15 mouse cellular contexts compared by ENCODE assay signal in the genomic region with DNA sequence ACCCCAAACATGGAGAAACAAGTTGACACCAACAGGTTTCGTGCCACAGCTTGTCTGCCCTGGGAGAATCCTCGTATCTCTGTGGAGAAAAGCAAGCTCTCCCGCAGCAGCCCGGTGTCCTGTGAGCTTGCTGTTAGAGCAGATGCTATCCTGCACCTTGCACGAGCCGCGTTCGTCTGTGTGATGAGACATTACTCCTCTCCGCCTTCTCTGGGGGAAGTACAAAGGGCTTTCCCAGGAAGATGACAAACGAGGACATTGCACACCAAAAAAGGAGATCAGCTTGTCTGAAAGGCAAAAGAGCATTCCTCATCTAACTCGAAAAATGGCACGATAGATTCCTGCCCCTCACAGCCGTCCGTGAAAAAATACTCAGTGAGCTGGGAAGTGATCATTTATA. TPM values are rescaled to one million over a fixed set of nuclear protein-coding genes. Genes with fewer than 3 reads are reported as not detected.
DNase-seq lines count a peak whose midpoint lies in the region.
"Had no signal": no experiment of that assay in that cellular context is flagged by ENCODE, and none has a peak within 500 bp of the region (broad histone marks: within the 10 kb centered on the region; RNA-seq: fewer than 3 reads in every experiment).

No protein-coding gene starts in this region.

- intact Hi-C loops in left cerebral cortex, postnatal 36 days (cut with DNase I): loop anchor here (5.0 kb wide), 1 partner anchor 36 kb away; no protein-coding TSS in a partner anchor

- peak; percentile 38 for DNase-seq in adrenal gland, postnatal 14 days
- DNase-seq in adrenal gland, adult 18-20 months (ENCODE audit: low spot score in 2 of 2): no peak
- DNase-seq in layer of hippocampus, postnatal 14 days (ENCODE audit: low spot score in 2 of 2): peak; percentile 20 to 26
- no peak for DNase-seq in layer of hippocampus, postnatal 25 days (ENCODE audit: extremely low spot score in 1 of 2, low spot score in 1 of 2)
- DNase-seq in cerebellum, adult 11 months: peak; percentile 46
- DNase-seq in left cerebral cortex, postnatal 36 days (ENCODE audit: low spot score in 2 of 2): peak; percentile 36 to 49
- no peak for DNase-seq in spleen, postnatal 14 days (ENCODE audit: low spot score in 2 of 2)
- no peak for DNase-seq in urinary bladder, adult 2 months (ENCODE audit: low spot score)
- DNase-seq: gastrocnemius, postnatal 25 days; heart, postnatal 10 days; kidney, adult 9 months; layer of hippocampus, postnatal 36 days; thymus, adult 18-20 months had no signal

RNA-seq across cellular contexts. Expression of a gene that starts 13.0 kb away (rescaled TPM):
- total RNA-seq in adrenal gland, postnatal 14 days (2021): not detected in 2 replicates
- total RNA-seq in adrenal gland, adult 18-20 months (2021): not detected
- total RNA-seq in layer of hippocampus, postnatal 14 days (2021): not detected
- not detected for total RNA-seq in layer of hippocampus, postnatal 25 days (2021)
- not detected for total RNA-seq in left cerebral cortex, postnatal 36 days (2021)
- polyA plus RNA-seq in urinary bladder, adult 2 months (2012; rRNA removed): 0.51 TPM in 1 of 2 replicates, not detected in the other
- total RNA-seq: gastrocnemius, postnatal 25 days; heart, postnatal 10 days; layer of hippocampus, postnatal 36 days had no signal
- polyA plus RNA-seq: erythroblast, embryonic 14.5 days; liver, embryonic 16.5 days had no signal

RNA-seq across cellular contexts. Expression of a gene that starts 13.6 kb away (rescaled TPM):
- total RNA-seq in adrenal gland, postnatal 14 days (2021): 33.6 and 36.5 TPM in 2 replicates
- total RNA-seq in adrenal gland, adult 18-20 months (2021): 10 to 100 TPM; 26.2 to 36.8 TPM
- 10 to 100 TPM; 57.7 to 58.3 TPM for total RNA-seq in layer of hippocampus, postnatal 14 days (2021)
- total RNA-seq in layer of hippocampus, postnatal 25 days (2021): 10 to 100 TPM; 47.4 to 54.5 TPM
- total RNA-seq in left cerebral cortex, postnatal 36 days (2021): 10 to 100 TPM; 34.5 to 36.5 TPM
- polyA plus RNA-seq in urinary bladder, adult 2 months (2012; rRNA removed): 61.4 and 63.9 TPM in 2 replicates

Comparison
In these comparisons a context has a peak if more than half of its experiments do, and no peak if none do; other contexts are left out.
1. DNase-seq: peak in adrenal gland, postnatal 14 days (single experiment), layer of hippocampus, postnatal 14 days (2 of 2), cerebellum, adult 11 months (single experiment) and left cerebral cortex, postnatal 36 days (2 of 2); none in adrenal gland, adult 18-20 months (0 of 2), layer of hippocampus, postnatal 25 days (0 of 2), spleen, postnatal 14 days (0 of 2) and urinary bladder, adult 2 months (single experiment).